Mouse (Mus musculus): ENCODE data around the gene Vasn. TPM values are rescaled to one million over a fixed set of nuclear protein-coding genes. Genes with fewer than 3 reads are reported as not detected.
A peak's percentile ranks its signal among the peaks of the same experiment; 100 is the strongest.

Vasn gene
- polyA plus RNA-seq, 1 experiment: 15.9 TPM

DNA sequence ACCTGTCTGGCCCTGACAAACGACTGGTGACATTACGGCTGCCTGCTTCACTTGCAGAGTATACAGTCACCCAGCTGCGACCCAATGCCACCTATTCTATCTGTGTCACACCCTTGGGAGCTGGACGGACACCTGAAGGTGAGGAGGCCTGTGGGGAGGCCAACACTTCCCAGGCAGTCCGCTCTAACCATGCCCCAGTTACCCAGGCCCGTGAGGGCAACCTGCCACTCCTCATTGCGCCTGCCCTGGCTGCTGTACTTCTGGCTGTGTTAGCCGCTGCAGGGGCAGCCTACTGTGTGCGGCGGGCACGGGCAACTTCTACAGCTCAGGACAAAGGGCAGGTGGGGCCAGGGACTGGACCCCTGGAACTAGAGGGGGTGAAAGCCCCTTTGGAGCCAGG lies 10.0 kb downstream of the Vasn start:
- TF ChIP-seq CTCF (IDR thresholded peaks at IDR 0.05; ENCODE audit: control insufficient read depth, insufficient read depth, insufficient replicate concordance, low read depth, low read length): no peak
- TF ChIP-seq POLR2A (IDR thresholded peaks at IDR 0.05; ENCODE audit: control insufficient read depth, low read depth, low read length): no peak
- no peaks in the 10 kb centered on the region for H3K27me3 ChIP-seq (ENCODE audit: control insufficient read depth, insufficient read depth, low read length)
- H3K27ac ChIP-seq (ENCODE audit: control insufficient read depth, insufficient read depth, low read depth, low read length): no peak overlapping the region
- H3K4me3 ChIP-seq (ENCODE audit: control insufficient read depth, low read depth, low read length): no peak overlapping the region
- peaks cover 15% of the 10 kb centered on the region for H3K4me1 ChIP-seq (ENCODE audit: control insufficient read depth, insufficient read depth, low read length)
- H3K36me3 ChIP-seq (ENCODE audit: control insufficient read depth, insufficient read depth, low read length): no peaks in the 10 kb centered on the region

DNA sequence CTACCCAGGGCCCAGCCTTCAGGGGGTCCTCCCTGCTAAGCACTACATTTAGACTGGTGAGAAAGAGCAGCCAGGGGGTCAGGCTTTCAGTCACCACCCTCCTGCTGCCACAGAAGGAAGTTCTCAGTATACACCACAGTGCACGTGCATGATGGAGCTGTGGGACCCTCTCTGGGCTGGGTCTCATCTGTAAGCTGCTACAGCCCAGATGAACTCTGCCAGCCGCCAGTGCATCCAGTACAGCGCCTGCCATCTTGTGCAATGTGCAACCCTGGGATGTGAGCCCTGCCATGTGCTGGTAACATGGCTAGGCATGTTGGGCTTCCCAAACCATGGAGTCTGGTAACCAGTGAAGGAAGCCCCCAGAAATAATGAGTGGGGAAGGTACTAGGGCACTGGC lies 10.4 kb downstream of the Vasn start:
- H3K4me1 ChIP-seq (ENCODE audit: control insufficient read depth, insufficient read depth, low read length): peaks cover 15% of the 10 kb centered on the region
- H3K4me3 ChIP-seq (ENCODE audit: control insufficient read depth, low read depth, low read length): no peak overlapping the region
- no peaks in the 10 kb centered on the region for H3K27me3 ChIP-seq (ENCODE audit: control insufficient read depth, insufficient read depth, low read length)
- H3K27ac ChIP-seq (ENCODE audit: control insufficient read depth, insufficient read depth, low read depth, low read length): no peak overlapping the region
- no peaks in the 10 kb centered on the region for H3K36me3 ChIP-seq (ENCODE audit: control insufficient read depth, insufficient read depth, low read length)
- no peak for TF ChIP-seq POLR2A (IDR thresholded peaks at IDR 0.05; ENCODE audit: control insufficient read depth, low read depth, low read length)
- no peak for TF ChIP-seq CTCF (IDR thresholded peaks at IDR 0.05; ENCODE audit: control insufficient read depth, insufficient read depth, insufficient replicate concordance, low read depth, low read length)

DNA sequence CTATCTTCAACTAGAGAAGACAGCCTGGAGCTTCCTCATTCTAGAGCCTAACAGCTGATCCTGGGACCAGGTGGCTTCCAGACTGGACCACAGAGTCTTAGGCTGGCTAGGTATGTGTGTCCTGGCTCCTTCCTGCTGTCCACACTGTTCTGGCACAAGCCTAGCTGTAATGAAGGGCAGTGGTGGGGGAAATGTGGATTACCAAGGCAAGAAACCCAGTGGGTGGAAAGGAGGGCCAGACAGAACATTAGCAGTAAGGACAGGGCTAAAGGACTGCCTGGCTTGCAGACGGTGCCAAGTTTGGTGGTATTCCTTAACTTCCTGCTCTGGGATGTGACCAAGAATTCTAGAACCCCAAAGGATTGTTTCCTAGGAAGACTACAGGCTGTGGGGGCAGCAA lies 11.3 kb downstream of the Vasn start:
- H3K27ac ChIP-seq (ENCODE audit: control insufficient read depth, insufficient read depth, low read depth, low read length): peak overlapping the region; percentile 39
- H3K36me3 ChIP-seq (ENCODE audit: control insufficient read depth, insufficient read depth, low read length): no peaks in the 10 kb centered on the region
- H3K27me3 ChIP-seq (ENCODE audit: control insufficient read depth, insufficient read depth, low read length): no peaks in the 10 kb centered on the region
- peaks cover 11% of the 10 kb centered on the region for H3K4me1 ChIP-seq (ENCODE audit: control insufficient read depth, insufficient read depth, low read length)
- no peak for TF ChIP-seq POLR2A (IDR thresholded peaks at IDR 0.05; ENCODE audit: control insufficient read depth, low read depth, low read length)
- TF ChIP-seq CTCF (IDR thresholded peaks at IDR 0.05; ENCODE audit: control insufficient read depth, insufficient read depth, insufficient replicate concordance, low read depth, low read length): no peak
- no peak overlapping the region for H3K4me3 ChIP-seq (ENCODE audit: control insufficient read depth, low read depth, low read length)

DNA sequence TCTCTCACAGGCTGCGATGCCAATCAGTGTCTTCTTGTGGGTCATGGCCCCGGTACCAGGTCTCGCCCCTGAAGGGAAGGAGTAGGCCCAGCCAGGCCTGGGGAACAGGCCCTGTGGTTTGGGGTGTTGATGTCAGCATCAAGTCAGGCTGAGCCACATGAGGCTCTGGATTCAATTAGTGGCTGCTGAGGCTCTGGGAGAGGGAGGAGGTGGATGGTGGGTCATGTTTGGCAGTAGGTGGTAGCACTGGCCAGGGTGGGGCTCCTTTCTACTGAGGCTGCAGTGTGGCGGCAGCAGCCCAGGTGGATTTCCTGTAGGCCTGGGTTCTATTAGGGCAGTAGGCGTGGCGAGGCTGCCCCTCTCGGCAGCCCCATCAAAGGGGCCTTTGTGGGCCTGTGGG lies 11.9 kb downstream of the Vasn start:
- TF ChIP-seq POLR2A (IDR thresholded peaks at IDR 0.05; ENCODE audit: control insufficient read depth, low read depth, low read length): no peak
- no peak for TF ChIP-seq CTCF (IDR thresholded peaks at IDR 0.05; ENCODE audit: control insufficient read depth, insufficient read depth, insufficient replicate concordance, low read depth, low read length)
- H3K4me1 ChIP-seq (ENCODE audit: control insufficient read depth, insufficient read depth, low read length): peaks cover 11% of the 10 kb centered on the region
- no peak overlapping the region for H3K27ac ChIP-seq (ENCODE audit: control insufficient read depth, insufficient read depth, low read depth, low read length)
- no peak overlapping the region for H3K4me3 ChIP-seq (ENCODE audit: control insufficient read depth, low read depth, low read length)
- H3K27me3 ChIP-seq (ENCODE audit: control insufficient read depth, insufficient read depth, low read length): no peaks in the 10 kb centered on the region
- no peaks in the 10 kb centered on the region for H3K36me3 ChIP-seq (ENCODE audit: control insufficient read depth, insufficient read depth, low read length)

DNA sequence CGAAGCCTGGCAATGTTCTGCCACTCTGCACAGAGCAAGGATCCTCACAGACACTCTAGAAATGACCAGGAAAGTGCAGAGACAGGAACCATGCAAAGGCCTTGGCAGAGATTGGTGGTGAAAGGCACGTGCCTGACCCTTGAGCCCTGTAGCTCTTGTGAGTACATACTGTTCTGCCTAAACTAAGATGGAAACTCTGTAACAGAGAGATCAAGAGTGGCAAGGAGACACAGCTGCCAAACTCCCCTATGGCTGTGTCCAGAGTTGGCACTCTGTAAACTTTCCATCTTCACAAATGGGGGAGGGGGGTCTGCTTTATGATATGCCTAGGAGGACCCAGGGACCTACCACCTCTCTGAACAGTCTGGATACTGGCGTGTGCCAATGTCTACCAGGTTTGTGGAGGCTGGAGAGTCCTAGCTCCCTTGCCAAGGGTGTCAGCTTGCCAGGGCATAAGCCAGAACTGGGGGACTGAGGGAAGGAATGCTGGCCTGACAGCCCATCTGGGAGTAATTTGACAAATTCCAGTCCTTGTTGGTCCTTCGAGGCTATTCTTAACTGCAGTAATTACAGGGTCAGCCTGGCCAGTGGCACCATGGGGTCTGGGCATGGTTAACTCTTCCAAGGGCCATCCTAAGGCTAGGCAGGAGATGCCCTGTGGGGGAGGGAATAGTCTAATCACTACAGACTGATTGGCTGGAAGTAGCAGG lies 13.1 kb downstream of the Vasn start:
- Histone ChIP-seq H3K4me1 (ENCODE audit: control insufficient read depth, insufficient read depth, low read length) (peaks cover 11% of the 10 kb centered on the region), H3K27ac (ENCODE audit: control insufficient read depth, insufficient read depth, low read depth, low read length) (peak overlapping the region; percentile 54), H3K4me3 (ENCODE audit: control insufficient read depth, low read depth, low read length) (no peak overlapping the region), H3K27me3 (ENCODE audit: control insufficient read depth, insufficient read depth, low read length) (no peaks in the 10 kb centered on the region), H3K36me3 (ENCODE audit: control insufficient read depth, insufficient read depth, low read length) (no peaks in the 10 kb centered on the region)
- TF ChIP-seq POLR2A (IDR thresholded peaks at IDR 0.05; ENCODE audit: control insufficient read depth, low read depth, low read length) (no peak), CTCF (IDR thresholded peaks at IDR 0.05; ENCODE audit: control insufficient read depth, insufficient read depth, insufficient replicate concordance, low read depth, low read length) (no peak)

DNA sequence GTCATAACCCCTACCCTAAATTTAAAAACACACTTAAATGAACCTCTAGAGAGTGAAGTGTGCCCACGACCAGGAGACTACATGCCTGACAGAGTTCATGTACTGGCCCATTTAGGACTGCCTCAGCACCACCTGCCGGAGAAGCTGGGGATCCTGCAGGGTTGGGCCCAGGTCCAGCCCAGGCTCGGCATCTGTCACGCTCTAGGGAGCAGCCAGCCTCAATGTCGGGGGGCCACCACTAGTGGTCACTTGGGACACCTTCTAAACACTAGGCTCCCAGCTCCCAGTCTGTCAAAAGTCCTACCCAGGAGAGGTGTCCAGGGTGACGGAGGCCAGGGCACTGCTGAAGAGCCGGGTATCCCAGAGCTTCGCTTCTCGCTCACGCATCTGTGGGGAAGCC lies 15.0 kb downstream of the Vasn start:
- Histone ChIP-seq H3K36me3 (ENCODE audit: control insufficient read depth, insufficient read depth, low read length) (no peaks in the 10 kb centered on the region), H3K4me3 (ENCODE audit: control insufficient read depth, low read depth, low read length) (no peak overlapping the region), H3K27ac (ENCODE audit: control insufficient read depth, insufficient read depth, low read depth, low read length) (no peak overlapping the region), H3K4me1 (ENCODE audit: control insufficient read depth, insufficient read depth, low read length) (peaks cover 11% of the 10 kb centered on the region), H3K27me3 (ENCODE audit: control insufficient read depth, insufficient read depth, low read length) (no peaks in the 10 kb centered on the region)
- TF ChIP-seq CTCF (IDR thresholded peaks at IDR 0.05; ENCODE audit: control insufficient read depth, insufficient read depth, insufficient replicate concordance, low read depth, low read length) (no peak), POLR2A (IDR thresholded peaks at IDR 0.05; ENCODE audit: control insufficient read depth, low read depth, low read length) (no peak)

DNA sequence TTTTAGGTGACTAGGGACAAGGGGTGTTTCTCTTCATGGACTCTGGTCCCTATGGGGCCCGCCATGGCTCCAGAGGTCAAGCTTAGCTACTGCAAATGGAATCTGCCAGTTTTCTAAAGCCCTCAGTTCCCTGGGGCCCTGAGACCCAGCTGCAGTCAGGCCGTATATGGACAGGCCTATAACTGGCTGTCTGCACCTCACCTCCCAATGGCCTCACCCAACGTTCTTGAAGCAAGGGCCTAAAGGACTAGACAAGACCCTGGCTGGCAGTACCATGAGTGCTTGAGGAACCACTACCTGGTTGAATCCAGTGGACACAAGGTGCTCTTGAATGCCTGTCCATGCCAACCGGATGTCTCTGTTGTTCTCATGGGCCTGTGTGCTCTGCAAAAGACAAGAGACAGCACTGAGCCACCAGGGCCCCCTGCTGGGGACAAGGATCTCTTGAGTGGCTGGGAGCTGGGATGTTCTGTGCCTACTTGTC lies 15.6 kb downstream of the Vasn start:
- no peak overlapping the region for H3K4me3 ChIP-seq (ENCODE audit: control insufficient read depth, low read depth, low read length)
- H3K27me3 ChIP-seq (ENCODE audit: control insufficient read depth, insufficient read depth, low read length): no peaks in the 10 kb centered on the region
- H3K27ac ChIP-seq (ENCODE audit: control insufficient read depth, insufficient read depth, low read depth, low read length): no peak overlapping the region
- no peaks in the 10 kb centered on the region for H3K36me3 ChIP-seq (ENCODE audit: control insufficient read depth, insufficient read depth, low read length)
- TF ChIP-seq POLR2A (IDR thresholded peaks at IDR 0.05; ENCODE audit: control insufficient read depth, low read depth, low read length): no peak
- TF ChIP-seq CTCF (IDR thresholded peaks at IDR 0.05; ENCODE audit: control insufficient read depth, insufficient read depth, insufficient replicate concordance, low read depth, low read length): peak; percentile 28; the same call in 1 of the 2 replicates
- peaks cover 11% of the 10 kb centered on the region for H3K4me1 ChIP-seq (ENCODE audit: control insufficient read depth, insufficient read depth, low read length)

Data from testis, adult 2 months (tissue).